Mouse (Mus musculus) hindlimb bud, embryonic 11.5 days (tissue): Measurements from ENCODE around the gene Sez6.

Experiments used
- DNase-seq: peaks from one replicate; pipeline ENCODE4 v3.0.0-alpha.2; 2012; ENCODE audit warnings: low read depth, low spot score; ENCODE audit errors: extremely low spot score

The Sez6 gene

DNA sequence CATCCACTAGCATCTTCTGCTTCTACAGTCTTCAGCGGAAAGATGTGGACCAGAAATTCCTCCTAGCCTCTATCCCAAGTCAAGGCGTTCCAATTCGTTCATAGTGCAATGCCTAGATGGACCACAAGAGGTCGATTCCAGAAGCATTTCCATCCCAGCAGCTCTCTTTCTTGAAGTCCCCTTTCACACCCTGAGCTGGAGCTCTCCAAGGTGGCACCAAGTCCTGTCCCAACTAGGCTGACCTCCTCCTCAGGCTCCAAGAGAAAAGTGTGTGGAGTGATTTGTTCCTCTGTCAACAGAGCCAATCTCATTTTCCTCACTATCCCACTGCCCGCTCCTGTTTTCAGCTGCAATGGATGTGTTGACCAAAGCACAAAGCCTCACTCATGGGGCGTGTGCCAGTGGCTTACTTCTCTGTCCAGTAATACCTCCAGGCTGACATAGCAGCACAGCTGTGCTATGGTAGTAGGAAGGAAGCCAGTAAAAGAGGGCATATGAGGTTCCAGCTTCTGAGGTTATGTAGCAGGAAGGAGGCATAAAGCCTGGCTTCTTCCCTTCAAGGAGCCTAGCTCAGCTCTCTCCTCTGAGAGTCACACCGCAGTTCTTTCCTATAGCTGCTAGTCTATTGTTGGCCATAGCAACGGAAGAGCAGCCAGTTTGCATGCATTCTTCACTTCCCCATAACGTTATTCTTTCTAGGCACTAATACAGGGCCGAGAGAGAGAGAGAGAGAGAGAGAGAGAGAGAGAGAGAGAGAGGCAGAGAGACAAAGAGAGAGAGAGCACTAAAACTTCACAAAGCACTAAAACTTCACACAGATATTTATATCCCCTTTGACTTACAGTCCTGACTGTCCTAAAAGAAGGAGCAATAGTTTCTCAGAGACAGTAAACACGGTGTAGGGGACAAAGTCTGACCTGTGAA is 49.9 kb downstream of the Sez6 start:
- peak; percentile 79 for DNase-seq

GRCm38 (mm10) chr11:77981609-77982440 is 51.2 kb downstream of the Sez6 start:
- DNase-seq = peak; percentile 99

DNA sequence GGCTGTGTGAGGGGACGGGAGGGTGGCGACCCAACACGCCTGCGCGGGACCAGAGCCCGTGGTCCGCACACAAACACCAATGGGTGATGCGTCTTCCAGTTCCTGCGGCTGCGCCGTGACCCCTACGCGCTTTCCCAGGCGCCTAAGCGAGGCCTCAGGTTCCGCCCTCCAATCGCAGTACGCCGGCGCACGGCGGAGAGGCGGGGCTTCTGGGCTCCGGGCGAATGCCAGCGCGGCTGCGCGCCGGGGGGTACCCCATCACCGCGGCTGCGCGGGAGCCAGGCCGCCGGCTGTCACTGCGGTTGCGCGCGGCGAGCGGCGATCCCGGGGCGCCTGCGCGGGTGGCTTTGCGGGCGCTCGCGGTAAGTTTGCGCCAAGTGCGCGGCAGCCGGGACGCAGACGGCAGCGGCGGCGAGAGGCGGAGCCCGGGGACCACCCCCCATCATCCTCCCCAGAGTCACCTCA is 51.9 kb downstream of the Sez6 start, which contains the start of gene Phf12:
Phf12 (plus strand) TSS at position 314 of the 465 bp plus-strand sequence.
- peak; percentile 94 for DNase-seq

GRCm38 (mm10) chr11:77983191-77983936 is 52.8 kb downstream of the Sez6 start:
- DNase-seq = no peak

GRCm38 (mm10) chr11:77983937-77984835 is 53.6 kb downstream of the Sez6 start:
- DNase-seq = peak; percentile 52

DNA sequence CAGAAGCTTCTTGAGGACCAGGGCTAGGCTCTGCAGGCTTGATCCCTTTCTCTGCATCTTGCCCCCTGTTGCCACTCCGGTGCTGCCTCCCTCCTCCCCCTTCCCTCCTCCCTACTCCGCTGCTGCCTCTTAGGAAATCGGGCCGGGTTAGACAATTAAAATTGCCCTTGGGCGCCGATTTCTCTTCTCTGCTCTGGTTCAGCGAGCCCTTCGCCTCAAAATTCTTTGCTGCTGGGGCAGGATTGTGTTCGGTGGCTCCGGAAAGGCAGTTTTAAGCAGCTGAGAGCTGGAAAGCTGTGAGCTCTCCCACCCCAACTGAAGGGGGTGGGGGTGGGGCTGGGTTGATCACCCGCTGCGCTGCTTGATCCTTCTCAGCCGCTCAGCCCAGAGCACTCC is 54.2 kb downstream of the Sez6 start:
- no peak for DNase-seq

DNA sequence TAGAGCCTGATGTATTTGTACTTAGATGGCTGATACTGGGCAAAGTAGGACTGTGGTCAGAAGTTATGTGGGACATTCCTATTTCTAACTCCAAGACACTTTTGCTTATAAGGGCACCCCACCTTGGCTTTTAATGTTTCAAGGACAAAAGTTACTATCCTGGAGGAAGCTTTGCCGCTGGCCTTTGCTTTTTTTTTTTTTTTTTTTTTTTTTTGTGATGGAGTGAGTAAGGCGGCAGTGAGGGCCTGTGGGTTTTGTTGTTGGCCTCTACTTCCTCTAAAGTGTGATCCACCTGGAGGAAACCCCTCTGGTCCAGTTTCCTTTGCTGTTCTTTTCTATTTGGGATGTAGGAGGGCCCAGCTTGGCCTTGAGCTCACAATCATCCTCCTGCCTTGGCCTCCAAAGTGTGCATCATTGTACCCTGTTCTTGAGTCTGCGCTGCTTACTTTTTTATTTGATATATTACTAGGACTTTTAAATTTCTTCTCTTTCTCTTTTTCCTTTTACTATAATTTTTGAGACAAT is 55.0 kb downstream of the Sez6 start:
- no peak for DNase-seq

GRCm38 (mm10) chr11:77989071-77989690 is 58.6 kb downstream of the Sez6 start:
- no peak for DNase-seq

DNA sequence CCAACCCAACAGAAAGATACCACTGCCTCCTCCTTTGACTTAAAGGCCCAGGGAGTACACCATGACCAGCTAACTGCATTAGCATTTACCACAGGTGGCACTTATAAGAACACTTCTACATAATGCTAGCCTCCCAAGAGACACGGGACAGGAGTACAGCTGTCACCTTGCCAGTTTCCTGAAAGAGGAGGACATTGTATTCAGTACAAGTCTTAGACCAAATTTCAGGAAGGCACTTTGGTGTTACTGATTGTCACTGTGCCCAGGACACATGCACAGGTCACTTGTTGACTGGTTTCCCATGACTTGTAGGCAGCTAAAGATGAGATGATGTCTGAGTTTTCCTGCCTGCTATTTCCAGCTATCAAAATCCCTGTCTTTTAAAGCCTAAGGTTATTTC is 65.0 kb downstream of the Sez6 start:
- no peak for DNase-seq

DNA sequence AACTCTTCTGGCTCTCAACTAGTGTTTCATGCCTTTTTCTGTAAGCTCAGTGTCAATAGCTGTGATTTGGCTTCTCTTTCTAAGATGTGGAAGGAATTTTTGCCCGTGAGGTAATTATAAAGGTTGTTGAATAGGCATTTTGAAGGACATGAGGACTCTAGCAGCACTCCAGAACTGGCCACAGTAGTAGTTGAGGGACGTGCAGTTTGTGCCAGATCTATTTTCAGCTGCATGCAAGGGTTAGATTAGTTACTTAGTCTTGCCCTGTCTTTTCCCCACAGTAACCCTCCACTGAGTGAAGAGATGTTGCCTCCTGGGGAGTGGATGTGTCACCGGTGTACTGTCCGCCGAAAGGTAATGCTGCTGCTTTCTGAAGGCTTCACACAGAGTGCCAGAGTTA is 75.8 kb downstream of the Sez6 start:
- DNase-seq = no peak

DNA sequence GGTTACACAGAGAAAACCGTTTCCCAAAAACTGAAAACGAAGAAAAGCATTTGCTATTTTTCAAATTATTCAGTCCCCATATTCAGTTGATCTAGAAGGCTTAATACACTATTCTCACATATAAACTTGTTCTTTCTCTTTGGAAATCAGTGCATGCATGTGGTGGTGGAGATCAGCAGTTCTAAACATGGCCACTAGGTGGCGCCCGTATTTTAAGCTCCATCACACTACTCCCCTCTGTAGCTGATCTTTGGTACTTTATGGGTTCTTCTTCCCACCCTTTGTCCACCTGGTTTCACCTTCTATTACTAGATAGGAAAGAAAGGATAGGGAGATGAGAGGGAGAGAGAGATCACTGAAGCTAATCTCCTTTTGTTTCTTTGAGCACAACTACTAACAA is 89.1 kb downstream of the Sez6 start:
- DNase-seq = peak; percentile 82

GRCm38 (mm10) chr11:78023607-78024006 is 93.0 kb downstream of the Sez6 start:
- DNase-seq = no peak
